Mouse (Mus musculus): ENCODE measurements at regions not wholly inside any gene's neighbourhood (a gene's known extent, or its start where the extent isn't known, plus 50 kb on each side); places are given as distances from the start of the nearest gene placed in this dataset.
A peak's percentile ranks its signal among the peaks of the same experiment; 100 is the strongest.

- TF ChIP-seq CTCF (conservative IDR thresholded peaks at IDR 0.05): no peak
- no peak for DNase-seq (ENCODE audit: low spot score in 2 of 2)
- H3K4me3 ChIP-seq: no peak overlapping the region
- H3K27ac ChIP-seq: no peak overlapping the region
Measured at GRCm38 (mm10) chr13:70454592-70455390, 182.6 kb downstream of the Ice1 start.

- no peak for DNase-seq (ENCODE audit: low spot score in 2 of 2)
- no peak for TF ChIP-seq CTCF (conservative IDR thresholded peaks at IDR 0.05)
- Histone ChIP-seq H3K4me3 (no peak overlapping the region), H3K27ac (no peak overlapping the region)
Measured at GRCm38 (mm10) chr13:70458406-70458805, 179.0 kb downstream of the Ice1 start.

GRCm38 (mm10) chr13:70464996-70465395 is 172.4 kb downstream of the Ice1 start:
- no peak for TF ChIP-seq CTCF (conservative IDR thresholded peaks at IDR 0.05)
- no peak overlapping the region for H3K4me3 ChIP-seq
- H3K27ac ChIP-seq: no peak overlapping the region
- DNase-seq (ENCODE audit: low spot score in 2 of 2): no peak

- no peak for TF ChIP-seq CTCF (conservative IDR thresholded peaks at IDR 0.05)
- peak overlapping the region; percentile 78 for H3K27ac ChIP-seq
- no peak for DNase-seq (ENCODE audit: low spot score in 2 of 2)
Measured at GRCm38 (mm10) chr13:70474746-70475145, 162.7 kb downstream of the Ice1 start.

GRCm38 (mm10) chr13:70475366-70475765 is 162.1 kb downstream of the Ice1 start:
- Histone ChIP-seq H3K27ac (peak overlapping the region; percentile 78), H3K4me3 (no peak overlapping the region)
- DNase-seq (ENCODE audit: low spot score in 2 of 2): peak; percentile 52 to 69
- no peak for TF ChIP-seq CTCF (conservative IDR thresholded peaks at IDR 0.05)

More at GRCm38 (mm10) chr13:70474746-70475145, 162.7 kb downstream of the Ice1 start:
- H3K4me3 ChIP-seq: no peak overlapping the region

GRCm38 (mm10) chr13:70499302-70499701 is 138.1 kb downstream of the Ice1 start:
- H3K27ac ChIP-seq: peak overlapping the region; percentile 65
- DNase-seq (ENCODE audit: low spot score in 2 of 2): no peak
- TF ChIP-seq CTCF (conservative IDR thresholded peaks at IDR 0.05): no peak
- no peak overlapping the region for H3K4me3 ChIP-seq

All from layer of hippocampus, adult 2 months (tissue).